In genomic region chr4:142306076-142306475, GRCm38 (mm10) we compare ENCODE assay signal across 17 mouse cellular contexts.
DNase-seq lines count a peak whose midpoint lies in the region; ATAC-seq lines count a peak whose summit lies in the region.
"Had no signal": no experiment of that assay in that cellular context is flagged by ENCODE, and none has a peak within 500 bp of the region (broad histone marks: within the 10 kb centered on the region; RNA-seq: fewer than 3 reads in every experiment).

No protein-coding gene starts in this region.

- H3K4me3 ChIP-seq in hindbrain, embryonic 11.5 days (ENCODE audit: low read depth, low read length) = no peak overlapping the region
- H3K4me3 ChIP-seq in hindbrain, embryonic 10.5 days = no peak overlapping the region
- no peak overlapping the region for H3K4me3 ChIP-seq in hindbrain, embryonic 15.5 days
- H3K4me3 ChIP-seq: layer of hippocampus, adult 2 months; midbrain, embryonic 12.5 days had no signal

- no peak overlapping the region for H3K27ac ChIP-seq in hindbrain, embryonic 11.5 days (ENCODE audit: low read depth, low read length)
- no peak overlapping the region for H3K27ac ChIP-seq in hindbrain, embryonic 10.5 days
- 0 out of 2 replicates have a peak overlapping the region, but pooled peaks have one; percentile 7 for H3K27ac ChIP-seq in hindbrain, embryonic 15.5 days (replicated peaks)
- H3K27ac ChIP-seq: layer of hippocampus, adult 2 months; midbrain, embryonic 12.5 days had no signal

- DNase-seq in hindbrain, embryonic 11.5 days (ENCODE audit: low spot score) = peak; percentile 35
- no peak for DNase-seq in hindbrain, embryonic 10.5 days (ENCODE audit: low spot score)
- DNase-seq in retina, postnatal 1 day = peak; percentile 31
- no peak for DNase-seq in retina, embryonic 14.5 days (ENCODE audit: low spot score)
- DNase-seq in layer of hippocampus, adult 11-12 months (ENCODE audit: low spot score) = no peak
- DNase-seq in lung, postnatal 10 days = no peak
- DNase-seq: cerebellum, adult 2 months; forebrain, postnatal 0 days; kidney, adult 18-20 months; kidney, postnatal 10 days; layer of hippocampus, postnatal 36 days; liver; liver, postnatal 0 days; lung, postnatal 4 days had no signal

- no peaks in the 10 kb centered on the region for H3K36me3 ChIP-seq in hindbrain, embryonic 11.5 days (ENCODE audit: control insufficient read depth, insufficient read depth, low read length)
- H3K36me3 ChIP-seq in hindbrain, embryonic 10.5 days = no peaks in the 10 kb centered on the region
- no peaks in the 10 kb centered on the region for H3K36me3 ChIP-seq in hindbrain, embryonic 15.5 days
- H3K36me3 ChIP-seq: midbrain, embryonic 12.5 days had no signal

- 72% methylated on average over 14 of the region's 14 CpGs for WGBS in hindbrain, embryonic 11.5 days
- WGBS in hindbrain, embryonic 10.5 days = 86% methylated on average over 14 of the region's 14 CpGs
- 59% methylated on average over 14 of the region's 14 CpGs for WGBS in hindbrain, embryonic 15.5 days

- H3K9me3 ChIP-seq in hindbrain, embryonic 11.5 days (ENCODE audit: control insufficient read depth, low read length) = no peaks in the 10 kb centered on the region
- H3K9me3 ChIP-seq in hindbrain, embryonic 10.5 days = peaks cover 3% of the 10 kb centered on the region; the same call in 1 of the 2 replicates
- H3K9me3 ChIP-seq in hindbrain, embryonic 15.5 days = no peaks in the 10 kb centered on the region

- H3K4me2 ChIP-seq in hindbrain, embryonic 11.5 days (replicated peaks; ENCODE audit: low read depth, low read length) = no peak overlapping the region
- H3K4me2 ChIP-seq in hindbrain, embryonic 15.5 days = no peak overlapping the region
- H3K4me2 ChIP-seq: midbrain, embryonic 12.5 days had no signal

- peaks cover 15% of the 10 kb centered on the region; the same call in 1 of the 2 replicates for H3K4me1 ChIP-seq in hindbrain, embryonic 11.5 days (replicated peaks; ENCODE audit: control insufficient read depth, insufficient read depth, low read length)
- H3K4me1 ChIP-seq in hindbrain, embryonic 10.5 days (replicated peaks) = peaks cover 29% of the 10 kb centered on the region
- peaks cover 42% of the 10 kb centered on the region for H3K4me1 ChIP-seq in hindbrain, embryonic 15.5 days (replicated peaks)

- H3K9ac ChIP-seq in hindbrain, embryonic 11.5 days (ENCODE audit: low read depth, low read length) = no peak overlapping the region
- H3K9ac ChIP-seq in hindbrain, embryonic 15.5 days = no peak overlapping the region
- H3K9ac ChIP-seq: forebrain, postnatal 0 days; liver, postnatal 0 days; midbrain, embryonic 12.5 days had no signal

- H3K27me3 ChIP-seq in hindbrain, embryonic 11.5 days (ENCODE audit: control insufficient read depth, insufficient read depth, low read length) = no peaks in the 10 kb centered on the region
- H3K27me3 ChIP-seq in hindbrain, embryonic 10.5 days (ENCODE audit: insufficient read depth, poor library complexity, severe bottlenecking) = no peaks in the 10 kb centered on the region
- H3K27me3 ChIP-seq in hindbrain, embryonic 15.5 days = no peaks in the 10 kb centered on the region
- H3K27me3 ChIP-seq: midbrain, embryonic 12.5 days had no signal

- peak; percentile 45 for ATAC-seq in hindbrain, embryonic 11.5 days (ENCODE audit: low FRiP score)
- 0 out of 2 replicates have a peak, but pooled peaks have one; percentile 21 for ATAC-seq in hindbrain, embryonic 15.5 days (ENCODE audit: low FRiP score, low read depth)
- ATAC-seq: forebrain, postnatal 0 days; liver, postnatal 0 days had no signal

Comparison
In these comparisons a context has a peak if more than half of its experiments do, and no peak if none do; other contexts are left out.
1. DNase-seq: peak in hindbrain, embryonic 11.5 days (single experiment) and retina, postnatal 1 day (single experiment); none in hindbrain, embryonic 10.5 days (single experiment), retina, embryonic 14.5 days (single experiment), layer of hippocampus, adult 11-12 months (single experiment) and lung, postnatal 10 days (single experiment).